Mouse (Mus musculus) midbrain, embryonic 14.5 days (tissue): ENCODE data around the gene Plxdc1. TPM values are rescaled to one million over a fixed set of nuclear protein-coding genes. Genes with fewer than 3 reads are reported as not detected.

Source experiments
- ATAC-seq: fragments of 200-750 bp; cut with Nextera tagmentation; 2 replicates; pipeline ENCODE4 v1.8.0; 2017; ENCODE audit warnings: moderate number of reproducible peaks, moderate library complexity; ENCODE audit not compliant: low FRiP score, low TSS enrichment
- DNase-seq: peaks from one replicate; pipeline ENCODE4 v3.0.0-alpha.2; 2015
- H3K27ac ChIP-seq: fragments of 300-500 bp; sonication (generic); replicated peaks from 2 replicates; pipeline ENCODE4 v1.5.1; 2014; ENCODE audit warnings: mild to moderate bottlenecking, low read depth, low read length, moderate library complexity
- H3K27me3 ChIP-seq: fragments of 300-500 bp; sonication (generic); 2 replicates; pipeline ENCODE4 v1.6.1; 2014; ENCODE audit warnings: low read length, control low read depth, mixed read lengths; ENCODE audit not compliant: control insufficient read depth, insufficient read depth
- H3K36me3 ChIP-seq: fragments of 300-500 bp; sonication (generic); 2 replicates; pipeline ENCODE4 v1.6.1; 2014; ENCODE audit warnings: low read length, control low read depth; ENCODE audit not compliant: control insufficient read depth, insufficient read depth
- H3K4me1 ChIP-seq: fragments of 300-500 bp; sonication (generic); 2 replicates; pipeline ENCODE4 v1.6.1; 2014; ENCODE audit warnings: mild to moderate bottlenecking, antibody characterized with exemption, low read length, control low read depth; ENCODE audit not compliant: control insufficient read depth, insufficient read depth
- H3K4me2 ChIP-seq: fragments of 300-500 bp; sonication (generic); 2 replicates; pipeline ENCODE4 v1.6.1; 2014; ENCODE audit warnings: mild to moderate bottlenecking, low read length, moderate library complexity
- H3K4me3 ChIP-seq: fragments of 300-500 bp; sonication (generic); replicated peaks from 2 replicates; pipeline ENCODE4 v1.5.1; 2014; ENCODE audit warnings: low read depth, low read length
- H3K9ac ChIP-seq: fragments of 300-500 bp; sonication (generic); replicated peaks from 2 replicates; pipeline ENCODE4 v1.6.1; 2014; ENCODE audit warnings: mild to moderate bottlenecking, low read length, moderate library complexity
- H3K9me3 ChIP-seq: fragments of 300-500 bp; sonication (generic); 2 replicates; pipeline ENCODE4 v1.6.1; 2016; ENCODE audit warnings: low read length, control low read depth, mixed read lengths; ENCODE audit not compliant: control insufficient read depth
- WGBS: fragments of 180-500 bp; shearing (Covaris S2); extraction: QIAGEN DNeasy Blood & Tissue Kit; methylation state at CpG from one replicate; pipeline ENCODE4 v1.1.7; 2014; 5-methylcytosine and 5-hydroxymethylcytosine counted together
- polyA plus RNA-seq: library from polyadenylated mRNA; unstranded; fragments of >200 nt; fragmentation: Nextera tagmentation; extraction: Ambion mirVana; gene quantifications from 2 replicates; pipeline ENCODE4 v1.2.1, GENCODE M21; 2014

Plxdc1 gene
- polyA plus RNA-seq, 1 experiment from 2014 or later: 0.96 TPM

GRCm38 (mm10) chr11:97998898-97999608 is 12.8 kb upstream of the Plxdc1 start:
- DNase-seq: no peak

GRCm38 (mm10) chr11:97998074-97998793 is 12.0 kb upstream of the Plxdc1 start:
- Histone ChIP-seq H3K36me3 (peaks cover 8% of the 10 kb centered on the region), H3K4me1 (peaks cover 9% of the 10 kb centered on the region), H3K27me3 (no peaks in the 10 kb centered on the region), H3K4me2 (no peak overlapping the region), H3K27ac (no peak overlapping the region), H3K4me3 (no peak overlapping the region), H3K9ac (no peak overlapping the region), H3K9me3 (no peaks in the 10 kb centered on the region)
- no peak for ATAC-seq
- 81% methylated on average over 11 of the region's 11 CpGs for WGBS
- no peak for DNase-seq

More at GRCm38 (mm10) chr11:97998898-97999608, 12.8 kb upstream of the Plxdc1 start:
- Histone ChIP-seq H3K9ac (no peak overlapping the region), H3K4me2 (no peak overlapping the region), H3K4me1 (peaks cover 11% of the 10 kb centered on the region), H3K36me3 (peaks cover 11% of the 10 kb centered on the region), H3K4me3 (no peak overlapping the region), H3K9me3 (no peaks in the 10 kb centered on the region), H3K27ac (no peak overlapping the region), H3K27me3 (no peaks in the 10 kb centered on the region)
- no peak for ATAC-seq
- WGBS: 71% methylated on average over 7 of the region's 7 CpGs

- no peaks in the 10 kb centered on the region for H3K9me3 ChIP-seq
- no peak for ATAC-seq
- peaks cover under 1% of the 10 kb centered on the region; the same call in 1 of the 2 replicates for H3K36me3 ChIP-seq
- H3K27me3 ChIP-seq: no peaks in the 10 kb centered on the region
- no peak overlapping the region for H3K4me3 ChIP-seq
- DNase-seq: no peak
- peaks cover 6% of the 10 kb centered on the region for H3K4me1 ChIP-seq
- no peak overlapping the region for H3K4me2 ChIP-seq
- WGBS: 83% methylated on average over 8 of the region's 8 CpGs
- H3K27ac ChIP-seq: no peak overlapping the region
- no peak overlapping the region for H3K9ac ChIP-seq
Measured at GRCm38 (mm10) chr11:97997387-97997960, 11.2 kb upstream of the Plxdc1 start.

- Histone ChIP-seq H3K4me3 (no peak overlapping the region), H3K27me3 (no peaks in the 10 kb centered on the region), H3K4me2 (no peak overlapping the region), H3K4me1 (peaks cover 6% of the 10 kb centered on the region), H3K9me3 (no peaks in the 10 kb centered on the region), H3K36me3 (no peaks in the 10 kb centered on the region), H3K9ac (no peak overlapping the region), H3K27ac (no peak overlapping the region)
- WGBS: 70% methylated on average over 1 of the region's 1 CpGs
- DNase-seq (no peak), ATAC-seq (no peak)
Measured at GRCm38 (mm10) chr11:97996691-97997090, 10.4 kb upstream of the Plxdc1 start.

GRCm38 (mm10) chr11:97995564-97996288 is 9.5 kb upstream of the Plxdc1 start, which contains the start of gene Arl5c:
TSS of gene Arl5c (minus strand) at chr11:97996181.
- peak within 1 kb of the TSS; percentile 69 for H3K4me2 ChIP-seq
- no peaks in the 10 kb centered on the region for H3K36me3 ChIP-seq
- DNase-seq: peak; percentile 59
- no peaks in the 10 kb centered on the region for H3K27me3 ChIP-seq
- WGBS: 1% methylated on average over 26 of the region's 26 CpGs
- peak within 1 kb of the TSS; percentile 38 for H3K4me3 ChIP-seq
- peaks cover 6% of the 10 kb centered on the region for H3K4me1 ChIP-seq
- H3K27ac ChIP-seq: no peak within 1 kb of the TSS
- ATAC-seq: peak; percentile 37; the same call in 1 of the 2 replicates
- H3K9ac ChIP-seq: peak within 1 kb of the TSS; percentile 39
- H3K9me3 ChIP-seq: no peaks in the 10 kb centered on the region

GRCm38 (mm10) chr11:97994539-97995100 is 8.4 kb upstream of the Plxdc1 start:
- H3K27ac ChIP-seq: no peak overlapping the region

GRCm38 (mm10) chr11:97988530-97989096 is 2.4 kb upstream of the Plxdc1 start:
- ATAC-seq: peak; percentile 86
- WGBS: under 1% methylated on average over 26 of the region's 26 CpGs
- peak; percentile 94 for DNase-seq
- Histone ChIP-seq H3K27me3 (peaks cover 27% of the 10 kb centered on the region), H3K4me2 (peak overlapping the region; percentile 64), H3K36me3 (no peaks in the 10 kb centered on the region), H3K4me3 (peak overlapping the region; percentile 75), H3K9me3 (no peaks in the 10 kb centered on the region), H3K9ac (peak overlapping the region; percentile 73), H3K27ac (peak overlapping the region; percentile 82), H3K4me1 (peaks cover 7% of the 10 kb centered on the region; the same call in 1 of the 2 replicates)

More at GRCm38 (mm10) chr11:97994539-97995100, 8.4 kb upstream of the Plxdc1 start:
- peak overlapping the region; percentile 38 for H3K4me3 ChIP-seq
- peaks cover 9% of the 10 kb centered on the region for H3K4me1 ChIP-seq
- H3K9me3 ChIP-seq: no peaks in the 10 kb centered on the region
- WGBS: 7% methylated on average over 13 of the region's 13 CpGs
- no peaks in the 10 kb centered on the region for H3K27me3 ChIP-seq
- peak overlapping the region; percentile 69 for H3K4me2 ChIP-seq
- peak overlapping the region; percentile 39; the same call in 1 of the 2 replicates for H3K9ac ChIP-seq
- ATAC-seq (0 out of 2 replicates have a peak, but pooled peaks have one; percentile 24), DNase-seq (peak; percentile 73)
- no peaks in the 10 kb centered on the region for H3K36me3 ChIP-seq
